Comparison of ENCODE assay signal across 13 mouse cellular contexts in genomic region chr4:149254827-149255226, GRCm38 (mm10). TPM values are rescaled to one million over a fixed set of nuclear protein-coding genes. Genes with fewer than 3 reads are reported as not detected.
DNase-seq lines count a peak whose midpoint lies in the region; ATAC-seq and TF ChIP-seq lines count a peak whose summit lies in the region.
"Had no signal": no experiment of that assay in that cellular context is flagged by ENCODE, and none has a peak within 500 bp of the region (broad histone marks: within the 10 kb centered on the region; RNA-seq: fewer than 3 reads in every experiment).

No protein-coding gene starts in this region.

- no peak for DNase-seq in gastrocnemius, adult 2 months
- no peak for DNase-seq in gastrocnemius, adult 8-10 months (ENCODE audit: low spot score in 2 of 2)
- no peak for DNase-seq in neural tube, embryonic 11.5 days (ENCODE audit: low spot score)
- DNase-seq in neural tube, embryonic 10.5 days (ENCODE audit: extremely low spot score, low spot score) = no peak
- no peak for DNase-seq in midbrain, embryonic 11.5 days (ENCODE audit: low spot score, missing footprints)
- DNase-seq in urinary bladder, postnatal 4 days (ENCODE audit: low spot score in 2 of 2) = no peak
- no peak for DNase-seq in lung, postnatal 14 days
- DNase-seq in urinary bladder, postnatal 25 days (ENCODE audit: low spot score) = no peak
- DNase-seq: cerebellum, adult 2 months; layer of hippocampus, adult 9-11 months; lung, embryonic 14.5 days; thymus, postnatal 36 days had no signal

- intact Hi-C loops in gastrocnemius, adult 2 months (cut with DNase I) = no loop called here

- H3K27ac ChIP-seq in gastrocnemius, adult 2 months = peak overlapping the region; percentile 81
- H3K27ac ChIP-seq in neural tube, embryonic 11.5 days (ENCODE audit: low read depth, low read length) = peak overlapping the region; percentile 24; the same call in 1 of the 2 replicates
- H3K27ac ChIP-seq in midbrain, embryonic 11.5 days (ENCODE audit: low read depth, low read length) = peak overlapping the region; percentile 88
- H3K27ac ChIP-seq: limb, embryonic 12.5 days had no signal

- H3K4me3 ChIP-seq in gastrocnemius, adult 2 months = no peak overlapping the region
- no peak overlapping the region for H3K4me3 ChIP-seq in neural tube, embryonic 11.5 days (ENCODE audit: low read depth, low read length)
- no peak overlapping the region for H3K4me3 ChIP-seq in midbrain, embryonic 11.5 days (ENCODE audit: low read depth, low read length)
- H3K4me3 ChIP-seq: limb, embryonic 12.5 days had no signal

- TF ChIP-seq CTCF in gastrocnemius, adult 2 months (IDR thresholded peaks at IDR 0.05) = no peak

- H3K4me1 ChIP-seq in neural tube, embryonic 11.5 days (ENCODE audit: control insufficient read depth, insufficient read depth, low read length) = peaks cover 18% of the 10 kb centered on the region
- H3K4me1 ChIP-seq in midbrain, embryonic 11.5 days (ENCODE audit: control insufficient read depth, insufficient read depth, low read length) = peaks cover 24% of the 10 kb centered on the region
- H3K4me1 ChIP-seq: limb, embryonic 12.5 days had no signal

- ATAC-seq in neural tube, embryonic 11.5 days (ENCODE audit: insufficient read depth, low FRiP score, low TSS enrichment) = peak; percentile 40; the same call in 1 of the 2 replicates
- ATAC-seq in midbrain, embryonic 11.5 days (ENCODE audit: low FRiP score) = peak; percentile 51

- H3K4me2 ChIP-seq in neural tube, embryonic 11.5 days (ENCODE audit: low read depth) = no peak overlapping the region
- H3K4me2 ChIP-seq in midbrain, embryonic 11.5 days = no peak overlapping the region
- H3K4me2 ChIP-seq: limb, embryonic 12.5 days; lung, embryonic 14.5 days had no signal

- no peaks in the 10 kb centered on the region for H3K9me3 ChIP-seq in neural tube, embryonic 11.5 days (ENCODE audit: control insufficient read depth, low read length)
- H3K9me3 ChIP-seq in midbrain, embryonic 11.5 days (ENCODE audit: control insufficient read depth, low read length) = no peaks in the 10 kb centered on the region
- H3K9me3 ChIP-seq: limb, embryonic 12.5 days had no signal

- H3K36me3 ChIP-seq in neural tube, embryonic 11.5 days (ENCODE audit: control insufficient read depth, insufficient read depth, low read length) = no peaks in the 10 kb centered on the region
- peaks cover 4% of the 10 kb centered on the region for H3K36me3 ChIP-seq in midbrain, embryonic 11.5 days (ENCODE audit: control insufficient read depth, insufficient read depth, low read length)

- no peak overlapping the region for H3K9ac ChIP-seq in neural tube, embryonic 11.5 days (ENCODE audit: low read length)
- H3K9ac ChIP-seq in midbrain, embryonic 11.5 days (ENCODE audit: low read length) = no peak overlapping the region
- H3K9ac ChIP-seq: limb, embryonic 12.5 days; lung, embryonic 14.5 days had no signal

- 45% methylated on average over 4 of the region's 4 CpGs for WGBS in neural tube, embryonic 11.5 days
- 71% methylated on average over 4 of the region's 4 CpGs for WGBS in midbrain, embryonic 11.5 days

- no peaks in the 10 kb centered on the region for H3K27me3 ChIP-seq in neural tube, embryonic 11.5 days (ENCODE audit: control insufficient read depth, insufficient read depth, low read length)
- H3K27me3 ChIP-seq in midbrain, embryonic 11.5 days (ENCODE audit: control insufficient read depth, insufficient read depth, low read length) = no peaks in the 10 kb centered on the region
- H3K27me3 ChIP-seq: limb, embryonic 12.5 days had no signal

RNA-seq across cellular contexts. Expression of gene Kif1b, which starts 52.7 kb away (rescaled TPM):
- total RNA-seq in gastrocnemius, adult 2 months (2021) = 100 to 1,000 TPM; 256 to 358 TPM
- 100 to 1,000 TPM; 281 to 318 (median 297) TPM for total RNA-seq in gastrocnemius, adult 8-10 months (2022)
- 99.2 and 104 TPM in 2 replicates for polyA plus RNA-seq in neural tube, embryonic 11.5 days (2014; fragmentation: Nextera tagmentation; extraction: Ambion mirVana)
- polyA plus RNA-seq in midbrain, embryonic 11.5 days (2014; fragmentation: Nextera tagmentation; extraction: Ambion mirVana) = 94.6 and 95.0 TPM in 2 replicates

Comparison
In these comparisons a context has a peak if more than half of its experiments do, and no peak if none do; other contexts are left out.
1. H3K27ac ChIP-seq: peak in every context shown above with its lines; median percentile 88 in midbrain, embryonic 11.5 days; 81 in gastrocnemius, adult 2 months; 24 in neural tube, embryonic 11.5 days.